Mouse (Mus musculus) CH12.LX (cell line): Measurements from ENCODE around the gene Synpo2l.

Experiments used
- ELF1 ChIP-seq: IDR thresholded peaks from 2 replicates; pipeline ENCODE4 v1.6.1; 2014; ENCODE audit warnings: low read depth, mild to moderate bottlenecking, inconsistent platforms, low read length, improper control_type of control experiment
- HCFC1 ChIP-seq: IDR thresholded peaks from 2 replicates; pipeline ENCODE4 v1.6.1; 2012; ENCODE audit warnings: low read depth, mild to moderate bottlenecking, inconsistent platforms, low read length, improper control_type of control experiment
- POLR2A ChIP-seq: IDR thresholded peaks from 2 replicates; pipeline ENCODE4 v1.6.1; 2011; ENCODE audit warnings: low read depth, mild to moderate bottlenecking, improper control_type of control experiment, low read length
- ZNF384 ChIP-seq: IDR thresholded peaks from 2 replicates; pipeline ENCODE4 v1.6.1; 2012; ENCODE audit warnings: low read depth, low read length, improper control_type of control experiment, inconsistent platforms

DNA sequence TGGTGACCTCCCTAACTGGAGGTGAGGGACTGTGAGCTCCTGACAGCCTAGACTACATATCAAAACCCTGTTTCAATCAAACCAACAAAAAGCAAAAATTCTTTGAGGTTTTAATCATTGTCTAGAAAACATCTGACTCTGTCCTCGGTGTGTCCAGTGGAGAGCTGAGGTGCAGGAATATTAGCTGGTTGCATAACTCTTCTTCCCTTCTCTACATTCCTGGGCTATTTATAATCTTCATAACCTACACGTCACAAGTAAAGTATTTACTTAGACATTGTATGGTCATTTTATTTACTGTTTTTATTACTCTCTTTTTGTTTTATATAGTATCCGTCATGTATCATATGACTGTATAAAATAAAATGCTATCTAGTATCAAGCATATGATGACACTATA, 58.6 kb downstream of the Synpo2l start:
- TF ChIP-seq ZNF384 (no peak), HCFC1 (no peak), POLR2A (no peak), ELF1 (no peak)
